Mouse (Mus musculus): ENCODE measurements around the gene Zcchc17.

GRCm38 (mm10) chr4:130360238-130360590, 471 bp upstream of the Zcchc17 start:
- TF ChIP-seq POLR2A (IDR thresholded peaks at IDR 0.05; ENCODE audit: control insufficient read depth in 1 of 2, insufficient read depth in 1 of 2, low read depth in 1 of 2, low read length in 2 of 2, poor library complexity in 1 of 2) (no peak), TBP (IDR thresholded peaks at IDR 0.05; ENCODE audit: low read depth, low read length) (no peak), ETS1 (IDR thresholded peaks at IDR 0.05; ENCODE audit: low read depth, low read length) (no peak), KAT2A (conservative IDR thresholded peaks at IDR 0.05; ENCODE audit: low read depth, low read length) (no peak), CTCF (IDR thresholded peaks at IDR 0.05 in 2 of 3, conservative IDR thresholded peaks at IDR 0.05 in 1 of 3; ENCODE audit: control insufficient read depth in 1 of 3, insufficient read depth in 1 of 3, low read depth in 2 of 3, low read length in 3 of 3, poor library complexity in 1 of 3, severe bottlenecking in 1 of 3) (no peak), ZMIZ1 (IDR thresholded peaks at IDR 0.05; ENCODE audit: low read depth, low read length) (no peak), E2F4 (IDR thresholded peaks at IDR 0.05; ENCODE audit: borderline replicate concordance, low read depth, low read length) (no peak), JUND (IDR thresholded peaks at IDR 0.05; ENCODE audit: low read depth, low read length) (no peak)
